Comparison of ENCODE assay signal across 9 mouse cellular contexts in genomic region chr2:144086183-144086847, GRCm38 (mm10). TPM values are rescaled to one million over a fixed set of nuclear protein-coding genes. Genes with fewer than 3 reads are reported as not detected.
DNase-seq lines count a peak whose midpoint lies in the region; ATAC-seq lines count a peak whose summit lies in the region.
"Had no signal": no experiment of that assay in that cellular context is flagged by ENCODE, and none has a peak within 500 bp of the region (broad histone marks: within the 10 kb centered on the region; RNA-seq: fewer than 3 reads in every experiment).

No protein-coding gene starts in this region.

- peak overlapping the region; percentile 29 to 36; a peak in 3 of 4 replicates for H3K27ac ChIP-seq in heart, embryonic 14.5 days (replicated peaks in 1 of 2; ENCODE audit: control insufficient read depth in 1 of 2, insufficient read depth in 1 of 2, low read depth in 2 of 2, low read length in 2 of 2)
- H3K27ac ChIP-seq: liver, embryonic 14.5 days had no signal

- no peak overlapping the region for H3K9ac ChIP-seq in heart, embryonic 14.5 days (ENCODE audit: low read length)
- H3K9ac ChIP-seq: liver, embryonic 14.5 days had no signal

- H3K4me1 ChIP-seq in heart, embryonic 14.5 days (ENCODE audit: control insufficient read depth in 2 of 2, insufficient read depth in 2 of 2, low read length in 2 of 2) = peaks cover 11 to 17% of the 10 kb centered on the region in 2 experiments; a peak in 2 of 4 replicates

- WGBS in heart, embryonic 14.5 days = 24% methylated on average over 18 of the region's 18 CpGs

- 0 out of 2 replicates have a peak, but pooled peaks cover 4% of the 10 kb centered on the region for H3K27me3 ChIP-seq in heart, embryonic 14.5 days (ENCODE audit: control insufficient read depth, insufficient read depth, low read length)

- ATAC-seq in heart, embryonic 14.5 days (ENCODE audit: insufficient number of reproducible peaks, insufficient read depth, low FRiP score, low read depth) = peak; percentile 51; the same call in 1 of the 2 replicates
- ATAC-seq in activated CD4-positive, CD25-positive, alpha-beta regulatory T cell, adult 4 months = no peak

- no peaks in the 10 kb centered on the region for H3K9me3 ChIP-seq in heart, embryonic 14.5 days (ENCODE audit: control insufficient read depth, low read length)

- H3K4me3 ChIP-seq in heart, embryonic 14.5 days (ENCODE audit: control insufficient read depth in 1 of 2, insufficient read depth in 1 of 2, low read depth in 1 of 2, low read length in 2 of 2) = no peak overlapping the region

- H3K36me3 ChIP-seq in heart, embryonic 14.5 days (ENCODE audit: control insufficient read depth, insufficient read depth, low read length) = no peaks in the 10 kb centered on the region

- peak; percentile 72 for DNase-seq in ES-CJ7 (ENCODE audit: low read depth, low spot score)
- peak; percentile 61 for DNase-seq in adrenal gland, postnatal 25 days
- peak; percentile 75 for DNase-seq in kidney, postnatal 10 days
- peak; percentile 26 for DNase-seq in neural tube, embryonic 10.5 days (ENCODE audit: extremely low spot score, low spot score)
- DNase-seq in cerebellum, postnatal 14 days = no peak
- no peak for DNase-seq in natural killer cell, adult 2 months (ENCODE audit: low spot score in 2 of 2)

- no peak overlapping the region; the same call in 1 of the 2 replicates for H3K4me2 ChIP-seq in heart, embryonic 14.5 days (ENCODE audit: low read length)

RNA-seq across cellular contexts. Expression of gene Banf2, which starts 53.5 kb away (rescaled TPM):
- not detected in 2 replicates for total RNA-seq in adrenal gland, postnatal 25 days (2021)
- not detected in 2 replicates for polyA plus RNA-seq in heart, embryonic 14.5 days (2014; fragmentation: Nextera tagmentation; extraction: Ambion mirVana)
- polyA plus RNA-seq in activated CD4-positive, CD25-positive, alpha-beta regulatory T cell, adult 4 months (2017; shearing (Covaris generic)) = not detected
- polyA plus RNA-seq: liver, embryonic 14.5 days had no signal

Comparison
In these comparisons a context has a peak if more than half of its experiments do, and no peak if none do; other contexts are left out.
1. DNase-seq: peak in ES-CJ7 (single experiment), adrenal gland, postnatal 25 days (single experiment), kidney, postnatal 10 days (single experiment) and neural tube, embryonic 10.5 days (single experiment); none in cerebellum, postnatal 14 days (0 of 2) and natural killer cell, adult 2 months (0 of 2).